Mouse (Mus musculus) intestine, embryonic 16.5 days (tissue): Measurements from ENCODE around the gene Rreb1. TPM values are rescaled to one million over a fixed set of nuclear protein-coding genes. Genes with fewer than 3 reads are reported as not detected.

Experiments used
- ATAC-seq: fragments of 200-750 bp; cut with Nextera tagmentation; 2 replicates; pipeline ENCODE4 v1.8.0; 2017; ENCODE audit warnings: moderate TSS enrichment, moderate library complexity
- H3K27ac ChIP-seq: fragments of 300-500 bp; sonication (generic); 2 replicates; pipeline ENCODE4 v1.5.1; 2014; ENCODE audit warnings: mild to moderate bottlenecking, low read length
- H3K27me3 ChIP-seq: fragments of 300-500 bp; sonication (generic); replicated peaks from 2 replicates; pipeline ENCODE4 v1.6.1; 2014; ENCODE audit warnings: low read length, control low read depth, mixed read lengths; ENCODE audit not compliant: control insufficient read depth, insufficient read depth
- H3K36me3 ChIP-seq: fragments of 300-500 bp; sonication (generic); 2 replicates; pipeline ENCODE4 v1.6.1; 2014; ENCODE audit warnings: low read length, control low read depth; ENCODE audit not compliant: control insufficient read depth, insufficient read depth
- H3K4me1 ChIP-seq: fragments of 300-500 bp; sonication (generic); 2 replicates; pipeline ENCODE4 v1.6.1; 2014; ENCODE audit warnings: low read length, control low read depth, mixed read lengths; ENCODE audit not compliant: control insufficient read depth, insufficient read depth
- H3K4me2 ChIP-seq: fragments of 300-500 bp; sonication (generic); 2 replicates; pipeline ENCODE4 v1.6.1; 2014; ENCODE audit warnings: low read depth, low read length, control low read depth
- H3K4me3 ChIP-seq: fragments of 300-500 bp; sonication (generic); 2 replicates; pipeline ENCODE4 v1.5.1; 2014; ENCODE audit warnings: mild to moderate bottlenecking, low read length
- H3K9ac ChIP-seq: fragments of 300-500 bp; sonication (generic); 2 replicates; pipeline ENCODE4 v1.6.1; 2014; ENCODE audit warnings: low read depth, low read length
- H3K9me3 ChIP-seq: fragments of 300-500 bp; sonication (generic); 2 replicates; pipeline ENCODE4 v1.6.1; 2016; ENCODE audit warnings: low read length, control low read depth; ENCODE audit not compliant: control insufficient read depth
- WGBS: fragments of 180-500 bp; shearing (Covaris S2); extraction: QIAGEN DNeasy Blood & Tissue Kit; methylation state at CpG from one replicate; pipeline ENCODE4 v1.1.7; 2014; 5-methylcytosine and 5-hydroxymethylcytosine counted together
- polyA plus RNA-seq: library from polyadenylated mRNA; unstranded; fragments of >200 nt; fragmentation: Nextera tagmentation; extraction: Ambion mirVana; gene quantifications from 2 replicates; pipeline ENCODE4 v1.2.1, GENCODE M21; 2015

The Rreb1 gene
- polyA plus RNA-seq, 1 experiment from 2014 or later, result 13.7 TPM

DNA sequence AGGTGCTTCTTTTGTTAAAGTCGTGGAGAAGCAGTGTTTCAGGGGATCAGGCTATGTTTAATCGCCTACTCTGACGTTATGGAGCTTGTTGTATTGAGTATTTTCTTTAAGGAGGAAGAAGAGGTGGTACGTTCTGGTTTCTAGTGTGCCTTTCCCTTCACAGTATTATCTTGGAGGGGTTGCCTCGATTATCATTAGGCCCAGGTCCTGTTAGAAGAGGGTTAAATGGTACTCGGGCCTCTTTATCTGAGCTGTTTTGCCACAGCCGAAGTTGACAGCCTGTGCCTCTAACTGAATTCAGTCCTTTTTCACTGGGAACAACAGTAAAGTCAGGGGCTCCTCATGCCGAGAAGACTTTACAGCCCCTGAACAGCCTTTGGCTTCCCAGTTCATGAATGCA, 81.6 kb downstream of the Rreb1 start:
- Histone ChIP-seq H3K9ac (0 out of 2 replicates have a peak overlapping the region, but pooled peaks have one; percentile 14), H3K27ac (0 out of 2 replicates have a peak overlapping the region, but pooled peaks have one; percentile 5), H3K4me2 (no peak overlapping the region)

DNA sequence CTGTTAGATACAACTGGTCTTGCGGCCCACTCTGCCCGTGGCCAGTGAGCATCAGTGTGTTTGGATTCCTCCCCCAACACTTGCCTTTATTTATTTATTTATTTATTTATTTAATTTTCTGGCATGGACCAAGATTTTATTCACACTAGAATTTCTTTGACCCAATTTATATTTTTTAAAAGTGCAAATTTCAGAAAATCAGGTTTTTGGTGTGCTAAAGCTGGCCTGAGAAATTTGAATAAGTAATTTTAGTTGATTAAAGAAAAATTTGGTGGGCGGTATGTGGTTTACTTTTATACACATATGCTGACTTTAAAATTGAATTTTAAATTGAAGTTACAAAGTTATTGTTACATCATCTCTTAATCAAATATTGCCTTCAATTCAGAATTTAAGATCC, 82.0 kb downstream of the Rreb1 start:
- no peak overlapping the region for H3K4me3 ChIP-seq
- no peak for ATAC-seq
- 0 out of 2 replicates have a peak overlapping the region, but pooled peaks have one; percentile 14 for H3K9ac ChIP-seq
- WGBS, result 77% methylated on average over 3 of the region's 3 CpGs
- H3K27ac ChIP-seq, result no peak overlapping the region
- peaks cover 54% of the 10 kb centered on the region for H3K4me1 ChIP-seq
- no peaks in the 10 kb centered on the region for H3K27me3 ChIP-seq
- 0 out of 2 replicates have a peak, but pooled peaks cover 3% of the 10 kb centered on the region for H3K36me3 ChIP-seq
- no peak overlapping the region for H3K4me2 ChIP-seq
- no peaks in the 10 kb centered on the region for H3K9me3 ChIP-seq

More for the DNA sequence above, 81.6 kb downstream of the Rreb1 start:
- 0 out of 2 replicates have a peak, but pooled peaks cover 3% of the 10 kb centered on the region for H3K36me3 ChIP-seq
- H3K27me3 ChIP-seq, result no peaks in the 10 kb centered on the region
- no peaks in the 10 kb centered on the region for H3K9me3 ChIP-seq
- WGBS, result 64% methylated on average over 8 of the region's 8 CpGs
- H3K4me1 ChIP-seq, result peaks cover 57% of the 10 kb centered on the region
- no peak overlapping the region for H3K4me3 ChIP-seq
- no peak for ATAC-seq

DNA sequence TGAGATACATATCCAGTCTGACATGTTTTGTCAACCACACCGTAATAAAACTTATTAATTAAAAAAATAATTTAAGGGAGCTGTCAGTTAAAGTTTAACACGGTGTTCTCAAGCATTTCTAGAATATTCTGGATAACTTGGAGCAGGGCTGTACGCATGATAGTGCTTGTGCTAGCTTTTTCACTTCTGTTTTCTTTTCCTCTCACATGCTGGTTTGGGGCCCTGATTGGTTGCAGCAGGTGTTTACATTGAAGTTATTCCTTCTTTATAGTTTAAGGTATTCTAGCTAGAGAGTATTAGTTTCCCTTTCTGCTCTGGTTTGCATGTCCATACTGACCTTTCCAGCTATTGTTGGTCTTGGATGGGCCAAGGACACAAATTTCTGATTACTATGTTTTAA, 82.6 kb downstream of the Rreb1 start:
- no peak overlapping the region for H3K27ac ChIP-seq
- ATAC-seq, result no peak
- 0 out of 2 replicates have a peak, but pooled peaks cover 3% of the 10 kb centered on the region for H3K36me3 ChIP-seq
- H3K27me3 ChIP-seq, result no peaks in the 10 kb centered on the region
- no peaks in the 10 kb centered on the region for H3K9me3 ChIP-seq
- H3K9ac ChIP-seq, result no peak overlapping the region
- no peak overlapping the region for H3K4me3 ChIP-seq
- WGBS, result 65% methylated on average over 3 of the region's 3 CpGs
- peaks cover 55% of the 10 kb centered on the region for H3K4me1 ChIP-seq
- no peak overlapping the region for H3K4me2 ChIP-seq

DNA sequence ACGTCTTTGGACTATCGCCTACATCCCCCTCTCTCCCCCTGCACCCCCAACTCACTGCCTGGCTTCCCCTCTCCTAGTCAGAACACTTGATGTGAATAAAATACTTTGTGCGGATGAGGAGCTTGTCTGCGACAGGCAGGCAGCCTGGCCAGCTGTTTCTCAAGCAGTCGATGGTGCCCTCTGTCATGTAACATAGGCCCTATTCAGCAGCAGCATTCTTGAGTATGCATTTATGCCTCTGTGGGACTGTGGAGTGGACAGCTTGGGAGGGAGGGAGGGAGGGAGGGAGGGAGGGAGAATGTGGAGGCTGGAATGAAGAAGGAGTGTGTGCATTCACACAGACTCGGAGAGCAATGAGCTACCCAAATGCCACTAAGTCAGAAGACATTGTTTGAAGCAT, 84.3 kb downstream of the Rreb1 start:
- peak; percentile 16; the same call in 1 of the 2 replicates for ATAC-seq
- 0 out of 2 replicates have a peak, but pooled peaks cover 3% of the 10 kb centered on the region for H3K36me3 ChIP-seq
- WGBS, result 18% methylated on average over 6 of the region's 6 CpGs
- no peaks in the 10 kb centered on the region for H3K27me3 ChIP-seq
- H3K4me2 ChIP-seq, result no peak overlapping the region
- peak overlapping the region; percentile 43 for H3K9ac ChIP-seq
- no peaks in the 10 kb centered on the region for H3K9me3 ChIP-seq
- peaks cover 62% of the 10 kb centered on the region for H3K4me1 ChIP-seq
- H3K27ac ChIP-seq, result peak overlapping the region; percentile 58
- no peak overlapping the region for H3K4me3 ChIP-seq

DNA sequence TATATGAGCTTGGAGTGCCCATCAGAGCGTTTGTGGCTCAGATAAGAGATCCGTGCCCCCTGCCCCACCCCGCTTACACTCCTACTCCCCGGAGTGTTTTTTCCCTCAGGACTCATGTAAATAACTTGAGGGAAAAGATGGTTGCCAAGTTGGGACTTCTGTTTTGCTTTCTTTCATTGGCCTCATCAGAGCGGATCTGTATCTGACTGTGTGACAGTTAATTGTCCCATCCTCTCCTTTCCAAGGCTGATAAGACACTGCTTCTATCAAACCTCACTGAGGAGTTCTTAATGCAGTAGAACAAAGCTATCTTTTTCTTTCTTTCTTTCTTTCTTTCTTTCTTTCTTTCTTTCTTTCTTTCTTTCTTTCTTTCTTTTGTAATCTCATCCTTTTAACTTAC, 85.4 kb downstream of the Rreb1 start:
- 0 out of 2 replicates have a peak, but pooled peaks cover 3% of the 10 kb centered on the region for H3K36me3 ChIP-seq
- H3K4me2 ChIP-seq, result no peak overlapping the region
- peak overlapping the region; percentile 58 for H3K27ac ChIP-seq
- no peaks in the 10 kb centered on the region for H3K9me3 ChIP-seq
- H3K4me3 ChIP-seq, result no peak overlapping the region
- ATAC-seq, result no peak
- 64% methylated on average over 5 of the region's 5 CpGs for WGBS
- H3K27me3 ChIP-seq, result no peaks in the 10 kb centered on the region
- peaks cover 59% of the 10 kb centered on the region for H3K4me1 ChIP-seq
- no peak overlapping the region for H3K9ac ChIP-seq

DNA sequence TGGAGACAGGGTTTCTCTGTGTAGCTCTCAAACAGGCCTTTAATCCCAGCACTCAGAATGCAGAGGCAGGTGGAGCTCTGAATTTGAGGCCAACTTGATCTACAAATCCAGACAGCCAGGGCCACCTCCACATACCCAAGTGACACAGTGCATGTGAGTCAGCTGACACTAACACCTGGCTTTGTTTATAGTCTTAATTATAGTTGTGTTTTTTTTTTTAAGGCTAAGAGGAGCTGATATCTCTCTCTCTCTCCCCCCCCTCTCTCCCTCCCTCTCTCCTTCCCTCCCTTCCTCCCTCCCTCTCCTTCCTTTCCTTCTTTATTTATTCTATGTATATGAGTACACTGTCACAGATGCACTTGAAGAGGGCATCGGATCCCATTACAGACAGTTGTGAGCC, 86.5 kb downstream of the Rreb1 start:
- no peaks in the 10 kb centered on the region for H3K9me3 ChIP-seq
- 0 out of 2 replicates have a peak, but pooled peaks cover 3% of the 10 kb centered on the region for H3K36me3 ChIP-seq
- ATAC-seq, result no peak
- H3K4me1 ChIP-seq, result peaks cover 58% of the 10 kb centered on the region
- no peaks in the 10 kb centered on the region for H3K27me3 ChIP-seq
- no peak overlapping the region for H3K9ac ChIP-seq
- H3K4me3 ChIP-seq, result no peak overlapping the region
- WGBS, result 75% methylated on average over 1 of the region's 1 CpGs
- H3K27ac ChIP-seq, result no peak overlapping the region
- no peak overlapping the region for H3K4me2 ChIP-seq

DNA sequence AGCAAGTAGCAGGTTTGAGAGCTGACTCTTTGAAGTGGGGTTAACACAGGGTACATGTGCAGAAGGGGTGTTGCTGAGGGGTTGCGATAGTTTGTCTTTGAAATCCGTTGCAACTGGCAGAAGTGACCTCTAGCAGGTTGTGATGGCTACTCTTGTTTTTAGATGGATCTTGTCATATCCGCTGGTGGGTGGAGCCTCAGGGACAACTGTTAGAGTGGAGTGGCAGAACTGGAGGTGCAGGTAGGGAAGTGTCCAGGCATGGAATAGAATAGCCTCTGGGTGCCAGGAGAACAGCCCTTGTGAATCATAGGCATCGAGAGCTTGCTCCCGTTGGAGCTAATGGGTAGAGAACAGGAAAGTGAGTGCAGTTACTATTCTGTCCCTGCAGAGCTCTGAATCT, 88.1 kb downstream of the Rreb1 start:
- Histone ChIP-seq H3K9ac (no peak overlapping the region), H3K4me3 (no peak overlapping the region), H3K4me1 (peaks cover 53% of the 10 kb centered on the region), H3K4me2 (no peak overlapping the region), H3K27ac (0 out of 2 replicates have a peak overlapping the region, but pooled peaks have one; percentile 3), H3K9me3 (no peaks in the 10 kb centered on the region), H3K27me3 (no peaks in the 10 kb centered on the region), H3K36me3 (0 out of 2 replicates have a peak, but pooled peaks cover 3% of the 10 kb centered on the region)
- 41% methylated on average over 5 of the region's 5 CpGs for WGBS
- ATAC-seq, result peak; percentile 21; the same call in 1 of the 2 replicates

DNA sequence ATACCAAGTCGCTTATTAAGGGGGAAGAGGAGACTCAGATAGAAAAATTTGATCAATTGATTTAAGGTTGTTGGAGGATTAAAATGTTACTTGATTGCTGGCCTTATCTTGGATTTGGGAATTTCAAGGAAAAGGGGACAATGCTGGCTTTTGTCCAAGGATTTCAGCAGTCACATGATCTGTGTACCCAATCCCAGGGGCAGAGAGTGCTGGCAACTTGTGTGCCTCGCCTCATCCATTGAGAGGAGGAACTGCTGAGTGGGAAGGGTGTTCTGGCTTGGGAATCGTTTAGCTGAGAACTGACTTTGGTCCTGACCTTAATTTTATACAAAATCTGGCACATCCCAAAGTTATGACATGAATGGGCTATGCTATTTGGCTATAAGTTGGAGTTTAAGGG, 88.6 kb downstream of the Rreb1 start:
- peak overlapping the region; percentile 47 for H3K27ac ChIP-seq
- H3K27me3 ChIP-seq, result no peaks in the 10 kb centered on the region
- ATAC-seq, result peak; percentile 59; the same call in 1 of the 2 replicates
- no peaks in the 10 kb centered on the region for H3K9me3 ChIP-seq
- 31% methylated on average over 3 of the region's 3 CpGs for WGBS
- peaks cover 51% of the 10 kb centered on the region for H3K4me1 ChIP-seq
- H3K9ac ChIP-seq, result no peak overlapping the region
- 0 out of 2 replicates have a peak, but pooled peaks cover 3% of the 10 kb centered on the region for H3K36me3 ChIP-seq
- H3K4me3 ChIP-seq, result no peak overlapping the region
- no peak overlapping the region for H3K4me2 ChIP-seq

DNA sequence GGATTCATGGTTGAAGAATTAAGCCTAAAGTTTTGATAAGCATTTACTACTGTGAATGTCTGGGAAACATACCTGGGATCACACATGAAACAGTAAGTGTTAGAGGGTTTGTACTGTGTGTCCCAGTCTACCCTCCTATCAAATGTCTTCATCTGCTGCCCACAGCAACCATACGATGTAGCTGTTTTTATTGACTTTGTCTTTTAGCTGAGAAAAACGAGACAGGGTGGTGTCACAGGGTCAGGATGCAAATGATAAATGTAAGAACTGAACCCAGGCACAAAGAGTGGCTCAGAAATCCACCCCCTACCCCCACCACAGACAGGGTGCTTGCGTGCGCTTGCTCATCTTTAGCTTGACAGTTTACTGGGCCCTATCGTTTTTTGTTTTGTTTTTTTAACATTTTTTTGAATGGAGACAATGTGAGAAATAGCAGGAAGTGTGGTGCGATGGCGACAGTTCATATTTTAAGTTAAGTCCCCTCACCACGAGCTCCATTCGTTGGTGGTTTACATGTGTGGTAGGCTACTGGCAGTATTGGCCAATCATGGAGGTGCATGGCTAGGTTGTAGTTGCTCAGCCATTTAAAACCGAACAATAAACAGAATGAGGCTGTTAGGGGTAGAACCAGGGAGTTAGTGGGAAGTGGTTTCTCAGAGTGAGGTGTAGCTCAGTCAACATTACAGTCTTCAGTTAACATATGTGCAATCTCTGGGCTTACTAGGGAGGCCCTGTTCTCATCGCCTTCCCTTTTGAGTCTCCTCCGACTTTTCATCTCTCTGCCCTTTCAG, 92.1 kb downstream of the Rreb1 start:
- H3K9ac ChIP-seq, result no peak overlapping the region
- 77% methylated on average over 12 of the region's 12 CpGs for WGBS
- H3K27ac ChIP-seq, result no peak overlapping the region
- H3K9me3 ChIP-seq, result no peaks in the 10 kb centered on the region
- no peaks in the 10 kb centered on the region for H3K27me3 ChIP-seq
- H3K36me3 ChIP-seq, result no peaks in the 10 kb centered on the region
- no peak overlapping the region for H3K4me3 ChIP-seq
- H3K4me1 ChIP-seq, result peaks cover 41% of the 10 kb centered on the region
- H3K4me2 ChIP-seq, result no peak overlapping the region
- ATAC-seq, result no peak
